Mouse (Mus musculus): ENCODE measurements at regions not wholly inside any gene's neighbourhood (a gene's known extent, or its start where the extent isn't known, plus 50 kb on each side); places are given as distances from the start of the nearest gene placed in this dataset.

DNA sequence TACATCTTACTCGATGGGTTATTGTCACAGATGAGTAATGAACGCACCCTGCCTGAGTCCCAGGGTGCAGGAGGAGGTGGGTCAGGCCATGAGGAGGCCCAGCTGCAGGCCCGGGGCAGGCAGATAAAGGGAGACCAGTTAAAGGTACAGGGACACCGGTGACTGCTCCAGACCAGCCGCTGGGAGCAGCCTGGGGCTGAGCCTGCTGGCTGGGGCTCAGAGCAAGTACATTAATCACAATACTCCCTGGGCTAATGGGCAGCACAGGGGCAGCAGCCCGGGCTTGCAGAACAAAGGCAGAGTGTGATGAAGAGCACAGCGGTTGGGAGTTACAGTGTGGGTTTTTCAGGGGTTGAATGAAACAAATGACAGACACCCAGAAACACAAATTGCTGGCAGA lies 154.4 kb upstream of the Rnf219 start:
- TF ChIP-seq CTCF (IDR thresholded peaks at IDR 0.05; ENCODE audit: control insufficient read depth, insufficient read depth, insufficient replicate concordance, low read depth, low read length) (no peak), POLR2A (IDR thresholded peaks at IDR 0.05; ENCODE audit: control insufficient read depth, low read depth, low read length) (no peak)

Data from testis, adult 2 months (tissue).